Mouse (Mus musculus) liver, embryonic 16.5 days (tissue): ENCODE measurements around the gene Ankrd50. TPM values are rescaled to one million over a fixed set of nuclear protein-coding genes. Genes with fewer than 3 reads are reported as not detected.

Experiments
- ATAC-seq: fragments of 200-750 bp; cut with Nextera tagmentation; 2 replicates; pipeline ENCODE4 v1.8.0; 2017; ENCODE audit warnings: low read depth, mild to moderate bottlenecking, moderate number of reproducible peaks, moderate library complexity
- H3K27ac ChIP-seq: fragments of 300-500 bp; sonication (generic); 2 replicates; pipeline ENCODE4 v1.5.1; 2014; ENCODE audit warnings: mild to moderate bottlenecking, low read length
- H3K27me3 ChIP-seq: fragments of 300-500 bp; sonication (generic); 2 replicates; pipeline ENCODE4 v1.6.1; 2014; ENCODE audit warnings: low read depth, low read length, mixed read lengths; ENCODE audit not compliant: control insufficient read depth, insufficient read depth
- H3K36me3 ChIP-seq: fragments of 300-500 bp; sonication (generic); 2 replicates; pipeline ENCODE4 v1.6.1; 2014; ENCODE audit warnings: mild to moderate bottlenecking; ENCODE audit not compliant: control insufficient read depth, insufficient read depth
- H3K4me1 ChIP-seq: fragments of 300-500 bp; sonication (generic); 2 replicates; pipeline ENCODE4 v1.6.1; 2014; ENCODE audit warnings: low read depth, low read length, mixed read lengths; ENCODE audit not compliant: control insufficient read depth
- H3K4me2 ChIP-seq: fragments of 300-500 bp; sonication (generic); 2 replicates; pipeline ENCODE4 v1.6.1; 2014; ENCODE audit warnings: low read depth, low read length, mixed read lengths
- H3K4me3 ChIP-seq: fragments of 300-500 bp; sonication (generic); 2 replicates; pipeline ENCODE4 v1.5.1; 2014; ENCODE audit warnings: low read depth, mild to moderate bottlenecking, low read length
- H3K9ac ChIP-seq: fragments of 300-500 bp; sonication (generic); 2 replicates; pipeline ENCODE4 v1.6.1; 2014; ENCODE audit warnings: low read depth, low read length
- H3K9me3 ChIP-seq: fragments of 300-500 bp; sonication (generic); replicated peaks from 2 replicates; pipeline ENCODE4 v1.6.1; 2016; ENCODE audit warnings: low read length; ENCODE audit not compliant: control insufficient read depth
- WGBS: fragments of 180-500 bp; shearing (Covaris S2); extraction: QIAGEN DNeasy Blood & Tissue Kit; methylation state at CpG from one replicate; pipeline ENCODE4 v1.1.7; 2014; ENCODE audit not compliant: insufficient replicate concordance; 5-methylcytosine and 5-hydroxymethylcytosine counted together
- polyA plus RNA-seq: library from polyadenylated mRNA; unstranded; fragments of >200 nt; fragmentation: Nextera tagmentation; extraction: Ambion mirVana; gene quantifications from 2 replicates; pipeline ENCODE4 v1.2.1, GENCODE M21; 2015

The Ankrd50 gene
- polyA plus RNA-seq, 1 experiment from 2014 or later, result 2.5 TPM

- Histone ChIP-seq H3K9ac (no peak overlapping the region), H3K36me3 (no peaks in the 10 kb centered on the region), H3K4me2 (no peak overlapping the region), H3K27me3 (no peaks in the 10 kb centered on the region), H3K9me3 (no peaks in the 10 kb centered on the region), H3K27ac (no peak overlapping the region), H3K4me1 (no peaks in the 10 kb centered on the region), H3K4me3 (no peak overlapping the region)
- 28% methylated on average over 11 of the region's 11 CpGs for WGBS
- peak; percentile 50; the same call in 1 of the 2 replicates for ATAC-seq
These were observed 50.9 kb downstream of the Ankrd50 start for GRCm38 (mm10) chr3:38433495-38434464.

- H3K9ac ChIP-seq, result no peak overlapping the region
- H3K36me3 ChIP-seq, result no peaks in the 10 kb centered on the region
- H3K4me2 ChIP-seq, result no peak overlapping the region
- no peak overlapping the region for H3K4me3 ChIP-seq
- H3K9me3 ChIP-seq, result no peaks in the 10 kb centered on the region
- no peak for ATAC-seq
- WGBS, result 78% methylated on average over 5 of the region's 5 CpGs
- no peaks in the 10 kb centered on the region for H3K27me3 ChIP-seq
- no peak overlapping the region for H3K27ac ChIP-seq
- no peaks in the 10 kb centered on the region for H3K4me1 ChIP-seq
These were observed 53.2 kb downstream of the Ankrd50 start for GRCm38 (mm10) chr3:38431461-38431860.

- H3K4me3 ChIP-seq, result no peak overlapping the region
- no peaks in the 10 kb centered on the region for H3K36me3 ChIP-seq
- H3K4me2 ChIP-seq, result no peak overlapping the region
- no peaks in the 10 kb centered on the region for H3K27me3 ChIP-seq
- ATAC-seq, result no peak
- H3K9me3 ChIP-seq, result no peaks in the 10 kb centered on the region
- no peaks in the 10 kb centered on the region for H3K4me1 ChIP-seq
- no peak overlapping the region for H3K9ac ChIP-seq
- no peak overlapping the region for H3K27ac ChIP-seq
- 57% methylated on average over 6 of the region's 6 CpGs for whole genome bisulfite sequencing
These were observed 53.6 kb downstream of the Ankrd50 start for GRCm38 (mm10) chr3:38431042-38431441.

GRCm38 (mm10) chr3:38427200-38427599 lies 57.4 kb downstream of the Ankrd50 start:
- no peaks in the 10 kb centered on the region for H3K27me3 ChIP-seq
- H3K4me1 ChIP-seq, result no peaks in the 10 kb centered on the region
- 56% methylated on average over 1 of the region's 1 CpGs for WGBS
- no peak overlapping the region for H3K4me3 ChIP-seq
- no peaks in the 10 kb centered on the region for H3K9me3 ChIP-seq
- no peak for ATAC-seq
- no peak overlapping the region for H3K9ac ChIP-seq
- H3K27ac ChIP-seq, result no peak overlapping the region
- no peak overlapping the region for H3K4me2 ChIP-seq
- H3K36me3 ChIP-seq, result no peaks in the 10 kb centered on the region

GRCm38 (mm10) chr3:38423966-38424365 lies 60.7 kb downstream of the Ankrd50 start:
- H3K27me3 ChIP-seq, result no peaks in the 10 kb centered on the region
- H3K9me3 ChIP-seq, result no peaks in the 10 kb centered on the region
- no peak overlapping the region for H3K9ac ChIP-seq
- no peak for ATAC-seq
- no peaks in the 10 kb centered on the region for H3K36me3 ChIP-seq
- H3K4me2 ChIP-seq, result no peak overlapping the region
- no peaks in the 10 kb centered on the region for H3K4me1 ChIP-seq
- H3K27ac ChIP-seq, result no peak overlapping the region
- no peak overlapping the region for H3K4me3 ChIP-seq
- 44% methylated on average over 4 of the region's 4 CpGs for WGBS

GRCm38 (mm10) chr3:38419896-38420295 lies 64.7 kb downstream of the Ankrd50 start:
- no peak for ATAC-seq

GRCm38 (mm10) chr3:38415292-38415930 lies 69.2 kb downstream of the Ankrd50 start:
- no peaks in the 10 kb centered on the region for H3K9me3 ChIP-seq
- WGBS, result 43% methylated on average over 3 of the region's 3 CpGs
- H3K4me3 ChIP-seq, result no peak overlapping the region
- H3K4me1 ChIP-seq, result no peaks in the 10 kb centered on the region
- no peak overlapping the region for H3K9ac ChIP-seq
- ATAC-seq, result no peak
- no peaks in the 10 kb centered on the region for H3K27me3 ChIP-seq
- no peaks in the 10 kb centered on the region for H3K36me3 ChIP-seq
- no peak overlapping the region for H3K27ac ChIP-seq
- H3K4me2 ChIP-seq, result no peak overlapping the region

More at GRCm38 (mm10) chr3:38419896-38420295, 64.7 kb downstream of the Ankrd50 start:
- Histone ChIP-seq H3K27ac (no peak overlapping the region), H3K27me3 (no peaks in the 10 kb centered on the region), H3K9me3 (no peaks in the 10 kb centered on the region), H3K36me3 (no peaks in the 10 kb centered on the region), H3K4me1 (no peaks in the 10 kb centered on the region), H3K4me3 (no peak overlapping the region), H3K4me2 (no peak overlapping the region), H3K9ac (no peak overlapping the region)
- WGBS, result 68% methylated on average over 3 of the region's 3 CpGs
